ENCODE assay signal across 8 mouse cellular contexts in genomic region chr1:133328896-133329637, GRCm38 (mm10). TPM values are rescaled to one million over a fixed set of nuclear protein-coding genes. Genes with fewer than 3 reads are reported as not detected.
DNase-seq lines count a peak whose midpoint lies in the region; ATAC-seq and TF ChIP-seq lines count a peak whose summit lies in the region.

No protein-coding gene starts in this region.

- no peaks in the 10 kb centered on the region for H3K9me3 ChIP-seq in heart, embryonic 10.5 days
- H3K9me3 ChIP-seq in embryonic facial prominence, embryonic 12.5 days, result no peaks in the 10 kb centered on the region
- no peaks in the 10 kb centered on the region for H3K9me3 ChIP-seq in limb, embryonic 11.5 days (ENCODE audit: control insufficient read depth, low read length)
- peaks cover 4% of the 10 kb centered on the region; the same call in 1 of the 2 replicates for H3K9me3 ChIP-seq in midbrain, embryonic 12.5 days

- WGBS in heart, embryonic 10.5 days, result 7% methylated on average over 34 of the region's 34 CpGs
- WGBS in embryonic facial prominence, embryonic 12.5 days, result 6% methylated on average over 34 of the region's 34 CpGs
- WGBS in limb, embryonic 11.5 days, result 7% methylated on average over 34 of the region's 34 CpGs
- 6% methylated on average over 34 of the region's 34 CpGs for WGBS in midbrain, embryonic 12.5 days
- WGBS in thymus, adult 2 months, result 17% methylated on average over 34 of the region's 34 CpGs

- H3K4me1 ChIP-seq in heart, embryonic 10.5 days, result peaks cover 8% of the 10 kb centered on the region
- peaks cover 7% of the 10 kb centered on the region for H3K4me1 ChIP-seq in embryonic facial prominence, embryonic 12.5 days
- no peaks in the 10 kb centered on the region for H3K4me1 ChIP-seq in limb, embryonic 11.5 days (ENCODE audit: control insufficient read depth, insufficient read depth, low read length)
- peaks cover 31% of the 10 kb centered on the region for H3K4me1 ChIP-seq in midbrain, embryonic 12.5 days
- no peaks in the 10 kb centered on the region for H3K4me1 ChIP-seq in thymus, adult 2 months (replicated peaks; ENCODE audit: control insufficient read depth, insufficient read depth, low read length)

- no peak for TF ChIP-seq CTCF in thymus, adult 2 months (IDR thresholded peaks at IDR 0.05; ENCODE audit: borderline replicate concordance, control insufficient read depth, extremely low read depth, insufficient read depth, low read length, poor library complexity)

- DNase-seq in heart, embryonic 10.5 days (ENCODE audit: low spot score), result no peak
- DNase-seq in heart, adult 11 months, result no peak
- DNase-seq in limb, embryonic 11.5 days (ENCODE audit: low spot score), result peak; percentile 46
- DNase-seq in spleen, postnatal 10 days (ENCODE audit: low spot score in 2 of 2), result no peak
- no peak for DNase-seq in right cerebral cortex, adult 2 months (ENCODE audit: low spot score in 2 of 2)
- no peak for DNase-seq in thymus, adult 2 months

- peak; percentile 30; the same call in 1 of the 2 replicates for ATAC-seq in embryonic facial prominence, embryonic 12.5 days (ENCODE audit: insufficient number of reproducible peaks, insufficient read depth, low FRiP score, low TSS enrichment)
- ATAC-seq in limb, embryonic 11.5 days (ENCODE audit: insufficient number of reproducible peaks, low FRiP score, low TSS enrichment, low read depth), result no peak
- ATAC-seq in midbrain, embryonic 12.5 days (ENCODE audit: low FRiP score, low read depth), result peak; percentile 44; the same call in 1 of the 2 replicates

- 0 out of 2 replicates have a peak overlapping the region, but pooled peaks have one; percentile 53 for H3K27ac ChIP-seq in heart, embryonic 10.5 days
- H3K27ac ChIP-seq in embryonic facial prominence, embryonic 12.5 days, result no peak overlapping the region
- no peak overlapping the region for H3K27ac ChIP-seq in limb, embryonic 11.5 days (replicated peaks; ENCODE audit: low read depth, low read length)
- H3K27ac ChIP-seq in midbrain, embryonic 12.5 days (replicated peaks), result no peak overlapping the region
- no peak overlapping the region for H3K27ac ChIP-seq in thymus, adult 2 months (ENCODE audit: control insufficient read depth, insufficient read depth, low read length)

- H3K4me3 ChIP-seq in heart, embryonic 10.5 days, result peak overlapping the region; percentile 55
- peak overlapping the region; percentile 34 for H3K4me3 ChIP-seq in embryonic facial prominence, embryonic 12.5 days
- H3K4me3 ChIP-seq in limb, embryonic 11.5 days (ENCODE audit: low read depth, low read length), result peak overlapping the region; percentile 25
- peak overlapping the region; percentile 34 for H3K4me3 ChIP-seq in midbrain, embryonic 12.5 days
- H3K4me3 ChIP-seq in thymus, adult 2 months (ENCODE audit: control insufficient read depth, insufficient read depth, low read length), result no peak overlapping the region

- no peak for TF ChIP-seq POLR2A in thymus, adult 2 months (IDR thresholded peaks at IDR 0.05; ENCODE audit: control insufficient read depth, extremely low read depth, insufficient read depth, low read length, poor library complexity)

- no peaks in the 10 kb centered on the region for H3K36me3 ChIP-seq in heart, embryonic 10.5 days
- no peaks in the 10 kb centered on the region for H3K36me3 ChIP-seq in embryonic facial prominence, embryonic 12.5 days
- H3K36me3 ChIP-seq in limb, embryonic 11.5 days (ENCODE audit: control insufficient read depth, insufficient read depth, low read length), result no peaks in the 10 kb centered on the region
- no peaks in the 10 kb centered on the region for H3K36me3 ChIP-seq in midbrain, embryonic 12.5 days
- H3K36me3 ChIP-seq in thymus, adult 2 months (ENCODE audit: control insufficient read depth, insufficient read depth, low read length), result no peaks in the 10 kb centered on the region

- peak overlapping the region; percentile 45; the same call in 1 of the 2 replicates for H3K9ac ChIP-seq in embryonic facial prominence, embryonic 12.5 days
- H3K9ac ChIP-seq in limb, embryonic 11.5 days (ENCODE audit: low read length), result peak overlapping the region; percentile 47
- H3K9ac ChIP-seq in midbrain, embryonic 12.5 days (replicated peaks), result peak overlapping the region; percentile 59

- H3K27me3 ChIP-seq in heart, embryonic 10.5 days (ENCODE audit: insufficient read depth, poor library complexity, severe bottlenecking), result peaks cover 64% of the 10 kb centered on the region
- peaks cover 46% of the 10 kb centered on the region for H3K27me3 ChIP-seq in embryonic facial prominence, embryonic 12.5 days
- peaks cover 15% of the 10 kb centered on the region for H3K27me3 ChIP-seq in limb, embryonic 11.5 days (ENCODE audit: control insufficient read depth, insufficient read depth, low read length)
- H3K27me3 ChIP-seq in midbrain, embryonic 12.5 days, result peaks cover 49% of the 10 kb centered on the region
- H3K27me3 ChIP-seq in thymus, adult 2 months (ENCODE audit: control insufficient read depth, insufficient read depth, low read length), result peaks cover 7% of the 10 kb centered on the region; the same call in 1 of the 2 replicates

- H3K4me2 ChIP-seq in embryonic facial prominence, embryonic 12.5 days (replicated peaks), result peak overlapping the region; percentile 62
- peak overlapping the region; percentile 70 for H3K4me2 ChIP-seq in limb, embryonic 11.5 days (ENCODE audit: low read depth, severe bottlenecking)
- peak overlapping the region; percentile 68 for H3K4me2 ChIP-seq in midbrain, embryonic 12.5 days (replicated peaks)

RNA-seq across cellular contexts. Expression of gene Kiss1, which starts 7.4 kb away (rescaled TPM):
- polyA plus RNA-seq in heart, embryonic 10.5 days (2016; fragmentation: Nextera tagmentation; extraction: Ambion mirVana), result not detected in 2 replicates
- not detected in 2 replicates for polyA plus RNA-seq in embryonic facial prominence, embryonic 12.5 days (2016; fragmentation: Nextera tagmentation; extraction: Ambion mirVana)
- polyA plus RNA-seq in limb, embryonic 11.5 days (2014; fragmentation: Nextera tagmentation; extraction: Ambion mirVana), result not detected in 2 replicates
- not detected in 2 replicates for polyA plus RNA-seq in midbrain, embryonic 12.5 days (2016; fragmentation: Nextera tagmentation; extraction: Ambion mirVana)
- 0.37 TPM in 1 of 2 replicates, not detected in the other for polyA plus RNA-seq in thymus, adult 2 months (2012; rRNA removed)

RNA-seq across cellular contexts. Expression of gene Golt1a, which starts 19.5 kb away (rescaled TPM):
- polyA plus RNA-seq in heart, embryonic 10.5 days (2016; fragmentation: Nextera tagmentation; extraction: Ambion mirVana), result 1.7 TPM in 1 of 2 replicates, not detected in the other
- polyA plus RNA-seq in embryonic facial prominence, embryonic 12.5 days (2016; fragmentation: Nextera tagmentation; extraction: Ambion mirVana), result not detected in 2 replicates
- polyA plus RNA-seq in limb, embryonic 11.5 days (2014; fragmentation: Nextera tagmentation; extraction: Ambion mirVana), result not detected in 2 replicates
- not detected in 2 replicates for polyA plus RNA-seq in midbrain, embryonic 12.5 days (2016; fragmentation: Nextera tagmentation; extraction: Ambion mirVana)
- 0.07 TPM in 1 of 2 replicates, not detected in the other for polyA plus RNA-seq in thymus, adult 2 months (2012; rRNA removed)

RNA-seq across cellular contexts. Expression of gene Ren1, which starts 21.2 kb away (rescaled TPM):
- 0.11 and 0.34 TPM in 2 replicates for polyA plus RNA-seq in heart, embryonic 10.5 days (2016; fragmentation: Nextera tagmentation; extraction: Ambion mirVana)
- polyA plus RNA-seq in embryonic facial prominence, embryonic 12.5 days (2016; fragmentation: Nextera tagmentation; extraction: Ambion mirVana), result 0.19 TPM in 1 of 2 replicates, not detected in the other
- not detected in 2 replicates for polyA plus RNA-seq in limb, embryonic 11.5 days (2014; fragmentation: Nextera tagmentation; extraction: Ambion mirVana)
- not detected in 2 replicates for polyA plus RNA-seq in midbrain, embryonic 12.5 days (2016; fragmentation: Nextera tagmentation; extraction: Ambion mirVana)
- polyA plus RNA-seq in thymus, adult 2 months (2012; rRNA removed), result 0.22 and 0.65 TPM in 2 replicates

RNA-seq across cellular contexts. Expression of gene Etnk2, which starts 34.3 kb away (rescaled TPM):
- 1.5 and 2.1 TPM in 2 replicates for polyA plus RNA-seq in heart, embryonic 10.5 days (2016; fragmentation: Nextera tagmentation; extraction: Ambion mirVana)
- 3.0 and 3.4 TPM in 2 replicates for polyA plus RNA-seq in embryonic facial prominence, embryonic 12.5 days (2016; fragmentation: Nextera tagmentation; extraction: Ambion mirVana)
- polyA plus RNA-seq in limb, embryonic 11.5 days (2014; fragmentation: Nextera tagmentation; extraction: Ambion mirVana), result 1.0 and 1.3 TPM in 2 replicates
- 3.8 and 3.9 TPM in 2 replicates for polyA plus RNA-seq in midbrain, embryonic 12.5 days (2016; fragmentation: Nextera tagmentation; extraction: Ambion mirVana)
- polyA plus RNA-seq in thymus, adult 2 months (2012; rRNA removed), result 0.18 and 0.80 TPM in 2 replicates
